Mouse (Mus musculus): ENCODE results near the gene Clcn1. TPM values are rescaled to one million over a fixed set of nuclear protein-coding genes. Genes with fewer than 3 reads are reported as not detected.

Gene Clcn1
- total RNA-seq, 1 experiment, result 1.2 TPM

GRCm38 (mm10) chr6:42324067-42324481 lies 37.6 kb downstream of the Clcn1 start:
- H3K9me3 ChIP-seq (ENCODE audit: control insufficient read depth, insufficient read depth, low read depth, low read length), result no peaks in the 10 kb centered on the region
- H3K9ac ChIP-seq (ENCODE audit: insufficient read depth, low read depth, low read length, poor library complexity, severe bottlenecking), result peak overlapping the region; percentile 20; the same call in 1 of the 2 replicates
- H3K4me1 ChIP-seq (ENCODE audit: control insufficient read depth in 2 of 2, insufficient read depth in 2 of 2, low read length in 2 of 2, poor library complexity in 1 of 2), result 0 out of 4 replicates have a peak, but pooled peaks cover 0 to 3% of the 10 kb centered on the region in 2 experiments
- no peak overlapping the region for H3K27ac ChIP-seq (ENCODE audit: insufficient read depth, low read depth, low read length, poor library complexity, severe bottlenecking)
- no peak for TF ChIP-seq MAFK (IDR thresholded peaks at IDR 0.05; ENCODE audit: insufficient read depth, low read depth, low read length)
- no peak for TF ChIP-seq HCFC1 (IDR thresholded peaks at IDR 0.05; ENCODE audit: borderline replicate concordance, insufficient read depth, low read length)
- TF ChIP-seq ZNF384 (IDR thresholded peaks at IDR 0.05; ENCODE audit: low read depth, low read length), result no peak
- TF ChIP-seq ZC3H11A (IDR thresholded peaks at IDR 0.05; ENCODE audit: borderline replicate concordance, low read depth, low read length), result no peak
- DNase-seq (ENCODE audit: low read depth, low spot score), result peak; percentile 22
- H3K4me3 ChIP-seq (ENCODE audit: insufficient read depth in 1 of 2, low read depth in 1 of 2, low read length in 2 of 2, poor library complexity in 1 of 2, severe bottlenecking in 1 of 2), result peak overlapping the region; percentile 68 to 71
- in situ Hi-C loops (cut with MboI; ENCODE audit: low sequenced_read_pairs in 2 of 2, unreplicated experiment in 2 of 2), result no loop called here
- H3K36me3 ChIP-seq (ENCODE audit: control insufficient read depth, insufficient read depth, low read length, poor library complexity, severe bottlenecking), result no peaks in the 10 kb centered on the region

- Histone ChIP-seq H3K4me3 (ENCODE audit: insufficient read depth in 1 of 2, low read depth in 1 of 2, low read length in 2 of 2, poor library complexity in 1 of 2, severe bottlenecking in 1 of 2) (peak within 1 kb of the TSS; percentile 68 to 71), H3K9me3 (ENCODE audit: control insufficient read depth, insufficient read depth, low read depth, low read length) (no peaks in the 10 kb centered on the region), H3K27ac (ENCODE audit: insufficient read depth, low read depth, low read length, poor library complexity, severe bottlenecking) (no peak within 1 kb of the TSS), H3K4me1 (ENCODE audit: control insufficient read depth in 2 of 2, insufficient read depth in 2 of 2, low read length in 2 of 2, poor library complexity in 1 of 2) (0 out of 4 replicates have a peak, but pooled peaks cover 0 to 3% of the 10 kb centered on the region in 2 experiments), H3K9ac (ENCODE audit: insufficient read depth, low read depth, low read length, poor library complexity, severe bottlenecking) (peak within 1 kb of the TSS; percentile 20; the same call in 1 of the 2 replicates), H3K36me3 (ENCODE audit: control insufficient read depth, insufficient read depth, low read length, poor library complexity, severe bottlenecking) (no peaks in the 10 kb centered on the region)
- peak; percentile 12 for DNase-seq (ENCODE audit: low read depth, low spot score)
- in situ Hi-C loops (cut with MboI; ENCODE audit: low sequenced_read_pairs in 2 of 2, unreplicated experiment in 2 of 2), result no loop called here
- TF ChIP-seq CHD2 (IDR thresholded peaks at IDR 0.05; ENCODE audit: low read depth, low read length) (no peak), HCFC1 (IDR thresholded peaks at IDR 0.05; ENCODE audit: borderline replicate concordance, insufficient read depth, low read length) (no peak), MAFK (IDR thresholded peaks at IDR 0.05; ENCODE audit: insufficient read depth, low read depth, low read length) (no peak), ZC3H11A (IDR thresholded peaks at IDR 0.05; ENCODE audit: borderline replicate concordance, low read depth, low read length) (no peak)
Measured at GRCm38 (mm10) chr6:42324482-42325267, 38.2 kb downstream of the Clcn1 start, which contains the start of gene Fam131b. TSS of gene Fam131b (minus strand) at chr6:42324643.

- TF ChIP-seq MAFK (IDR thresholded peaks at IDR 0.05; ENCODE audit: insufficient read depth, low read depth, low read length) (no peak), HCFC1 (IDR thresholded peaks at IDR 0.05; ENCODE audit: borderline replicate concordance, insufficient read depth, low read length) (no peak), ZNF384 (IDR thresholded peaks at IDR 0.05; ENCODE audit: low read depth, low read length) (no peak), ZC3H11A (IDR thresholded peaks at IDR 0.05; ENCODE audit: borderline replicate concordance, low read depth, low read length) (no peak), CHD2 (IDR thresholded peaks at IDR 0.05; ENCODE audit: low read depth, low read length) (no peak)
- Histone ChIP-seq H3K9me3 (ENCODE audit: control insufficient read depth, insufficient read depth, low read depth, low read length) (no peaks in the 10 kb centered on the region), H3K4me3 (ENCODE audit: insufficient read depth in 1 of 2, low read depth in 1 of 2, low read length in 2 of 2, poor library complexity in 1 of 2, severe bottlenecking in 1 of 2) (peak overlapping the region; percentile 68 to 71), H3K36me3 (ENCODE audit: control insufficient read depth, insufficient read depth, low read length, poor library complexity, severe bottlenecking) (no peaks in the 10 kb centered on the region), H3K27ac (ENCODE audit: insufficient read depth, low read depth, low read length, poor library complexity, severe bottlenecking) (no peak overlapping the region), H3K4me1 (ENCODE audit: control insufficient read depth in 2 of 2, insufficient read depth in 2 of 2, low read length in 2 of 2, poor library complexity in 1 of 2) (0 out of 4 replicates have a peak, but pooled peaks cover 0 to 3% of the 10 kb centered on the region in 2 experiments), H3K9ac (ENCODE audit: insufficient read depth, low read depth, low read length, poor library complexity, severe bottlenecking) (no peak overlapping the region)
- DNase-seq (ENCODE audit: low read depth, low spot score), result peak; percentile 67
- in situ Hi-C loops (cut with MboI; ENCODE audit: low sequenced_read_pairs in 2 of 2, unreplicated experiment in 2 of 2), result no loop called here
Measured at GRCm38 (mm10) chr6:42325268-42325609, 38.8 kb downstream of the Clcn1 start.

- Histone ChIP-seq H3K27ac (ENCODE audit: insufficient read depth, low read depth, low read length, poor library complexity, severe bottlenecking) (no peak overlapping the region), H3K4me1 (ENCODE audit: control insufficient read depth in 2 of 2, insufficient read depth in 2 of 2, low read length in 2 of 2, poor library complexity in 1 of 2) (0 out of 4 replicates have a peak, but pooled peaks cover 0 to 3% of the 10 kb centered on the region in 2 experiments), H3K36me3 (ENCODE audit: control insufficient read depth, insufficient read depth, low read length, poor library complexity, severe bottlenecking) (no peaks in the 10 kb centered on the region), H3K9me3 (ENCODE audit: control insufficient read depth, insufficient read depth, low read depth, low read length) (no peaks in the 10 kb centered on the region), H3K4me3 (ENCODE audit: insufficient read depth in 1 of 2, low read depth in 1 of 2, low read length in 2 of 2, poor library complexity in 1 of 2, severe bottlenecking in 1 of 2) (no peak overlapping the region), H3K9ac (ENCODE audit: insufficient read depth, low read depth, low read length, poor library complexity, severe bottlenecking) (no peak overlapping the region)
- in situ Hi-C loops (cut with MboI; ENCODE audit: low sequenced_read_pairs in 2 of 2, unreplicated experiment in 2 of 2), result no loop called here
- DNase-seq (ENCODE audit: low read depth, low spot score), result no peak
- TF ChIP-seq MAFK (IDR thresholded peaks at IDR 0.05; ENCODE audit: insufficient read depth, low read depth, low read length) (no peak), ZC3H11A (IDR thresholded peaks at IDR 0.05; ENCODE audit: borderline replicate concordance, low read depth, low read length) (no peak), HCFC1 (IDR thresholded peaks at IDR 0.05; ENCODE audit: borderline replicate concordance, insufficient read depth, low read length) (no peak), ZNF384 (IDR thresholded peaks at IDR 0.05; ENCODE audit: low read depth, low read length) (no peak), CHD2 (IDR thresholded peaks at IDR 0.05; ENCODE audit: low read depth, low read length) (no peak)
Measured at GRCm38 (mm10) chr6:42326509-42326908, 40.0 kb downstream of the Clcn1 start.

All from ES-E14 (cell line).